Mouse (Mus musculus): ENCODE measurements at regions not wholly inside any gene's neighbourhood (a gene's known extent, or its start where the extent isn't known, plus 50 kb on each side); places are given as distances from the start of the nearest gene placed in this dataset.

DNA sequence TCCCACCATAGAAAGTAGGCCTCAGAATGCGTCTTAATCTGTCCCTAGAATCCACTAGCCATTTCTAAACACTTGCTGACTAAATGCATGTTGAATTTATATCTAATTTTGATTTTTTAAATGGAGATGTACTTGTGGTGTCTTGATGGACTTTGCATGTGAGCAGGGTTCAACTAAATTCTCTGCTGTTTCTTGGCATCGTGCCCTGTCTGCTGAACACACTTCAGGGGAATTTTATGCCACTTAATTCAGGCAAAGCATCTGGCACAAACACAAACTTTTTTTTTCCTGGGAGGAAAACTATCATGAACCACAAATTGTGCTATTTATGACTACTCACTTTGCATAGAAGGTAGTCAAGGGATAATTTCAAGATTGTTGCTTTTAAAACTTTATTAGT lies 87.7 kb downstream of the Stc2 start:
- WGBS = 89% methylated on average over 2 of the region's 2 CpGs
- no peak for DNase-seq (ENCODE audit: low spot score)
- Histone ChIP-seq H3K4me1 (replicated peaks) (no peaks in the 10 kb centered on the region), H3K36me3 (no peaks in the 10 kb centered on the region), H3K27me3 (ENCODE audit: insufficient read depth, poor library complexity, severe bottlenecking) (no peaks in the 10 kb centered on the region), H3K27ac (no peak overlapping the region), H3K9me3 (no peaks in the 10 kb centered on the region), H3K4me3 (no peak overlapping the region)

DNA sequence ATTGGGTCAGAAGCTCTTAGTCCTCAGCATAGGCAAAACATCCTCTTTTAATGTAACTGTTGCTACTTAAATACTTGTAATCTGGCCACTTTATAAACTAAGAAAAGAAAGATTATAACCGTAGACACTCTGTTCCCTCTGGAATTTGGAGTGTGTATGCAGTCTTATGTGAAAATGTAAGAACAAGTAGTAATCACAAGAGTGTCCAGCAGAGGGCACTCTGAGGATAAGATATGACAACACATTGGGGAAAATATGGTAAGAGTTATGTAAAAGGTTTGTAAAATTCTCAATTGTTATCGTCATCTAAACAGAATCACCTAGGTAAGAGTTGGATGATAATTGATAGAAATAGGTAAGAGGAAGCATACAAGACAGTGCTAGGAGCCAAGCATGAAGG lies 66.2 kb upstream of the Gm17332 start:
- 34% methylated on average over 2 of the region's 2 CpGs for WGBS
- Histone ChIP-seq H3K9me3 (no peaks in the 10 kb centered on the region), H3K27me3 (ENCODE audit: insufficient read depth, poor library complexity, severe bottlenecking) (no peaks in the 10 kb centered on the region), H3K36me3 (no peaks in the 10 kb centered on the region), H3K4me3 (no peak overlapping the region), H3K27ac (no peak overlapping the region), H3K4me1 (replicated peaks) (no peaks in the 10 kb centered on the region)
- peak; percentile 6 for DNase-seq (ENCODE audit: low spot score)

Measured in hindbrain, embryonic 10.5 days (tissue).